Mouse (Mus musculus) testis, adult 2 months (tissue): Measurements from ENCODE around the gene Gatc.

ENCODE experiments used
- CTCF ChIP-seq: fragments of 200-500 bp; IDR thresholded peaks from 2 replicates; pipeline ENCODE4 v1.5.1; 2012; ENCODE audit warnings: low read depth, mild to moderate bottlenecking, inconsistent platforms, low read length, moderate library complexity; ENCODE audit not compliant: control insufficient read depth, insufficient read depth, insufficient replicate concordance
- POLR2A ChIP-seq: fragments of 200-500 bp; IDR thresholded peaks from 2 replicates; pipeline ENCODE4 v1.6.1; 2012; ENCODE audit warnings: low read depth, mild to moderate bottlenecking, inconsistent platforms, low read length, moderate library complexity; ENCODE audit not compliant: control insufficient read depth

GRCm38 (mm10) chr5:115355070-115355469, 14.1 kb upstream of the Gatc start:
- TF ChIP-seq POLR2A = no peak
- TF ChIP-seq CTCF = no peak
